Mouse (Mus musculus): ENCODE measurements at regions not wholly inside any gene's neighbourhood (a gene's known extent, or its start where the extent isn't known, plus 50 kb on each side); places are given as distances from the start of the nearest gene placed in this dataset.
"Not testable (repeated sequence)": the region's sequence is repeated elsewhere in the genome, so short reads cannot be mapped to it uniquely, and the experiment has no call there.

DNA sequence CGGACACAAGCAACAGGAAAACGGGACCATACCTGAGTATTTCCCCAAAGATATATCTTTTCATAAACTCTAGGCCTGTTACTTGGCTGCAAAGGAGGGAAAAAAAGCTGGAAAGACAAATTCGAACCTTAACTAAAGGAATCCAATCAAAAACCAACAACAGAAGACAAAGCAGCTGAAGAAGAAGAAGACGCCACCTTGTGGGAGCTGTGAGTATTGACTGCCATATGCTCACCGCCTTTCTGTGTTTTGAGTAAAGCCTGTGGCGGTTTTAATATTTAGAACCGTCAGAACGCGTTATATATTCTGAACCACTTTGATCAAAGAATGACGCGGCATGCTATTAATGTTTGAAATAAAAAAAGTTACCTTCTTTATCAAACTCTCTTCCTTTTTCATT is 126.9 kb upstream of the Sox5 start:
- Histone ChIP-seq H3K36me3 (no peaks in the 10 kb centered on the region), H3K4me1 (peaks cover 13% of the 10 kb centered on the region), H3K27me3 (ENCODE audit: low read depth, poor library complexity, severe bottlenecking) (no peaks in the 10 kb centered on the region), H3K27ac (no peak overlapping the region), H3K4me3 (no peak overlapping the region), H3K9me3 (replicated peaks) (no peaks in the 10 kb centered on the region)
- DNase-seq (ENCODE audit: low spot score): no peak
- 90% methylated on average over 11 of the region's 11 CpGs for WGBS

GRCm38 (mm10) chr6:144903156-144903555 is 121.4 kb upstream of the Sox5 start:
- H3K27me3 ChIP-seq (ENCODE audit: low read depth, poor library complexity, severe bottlenecking): no peaks in the 10 kb centered on the region
- H3K4me3 ChIP-seq: no peak overlapping the region
- peaks cover 23% of the 10 kb centered on the region for H3K4me1 ChIP-seq
- H3K27ac ChIP-seq: peak overlapping the region; percentile 62
- 58% methylated on average over 10 of the region's 10 CpGs for WGBS
- DNase-seq (ENCODE audit: low spot score): no peak
- H3K9me3 ChIP-seq (replicated peaks): no peaks in the 10 kb centered on the region
- H3K36me3 ChIP-seq: no peaks in the 10 kb centered on the region

- H3K9me3 ChIP-seq (replicated peaks): no peaks in the 10 kb centered on the region
- no peaks in the 10 kb centered on the region for H3K36me3 ChIP-seq
- H3K27me3 ChIP-seq (ENCODE audit: low read depth, poor library complexity, severe bottlenecking): no peaks in the 10 kb centered on the region
- no peak for DNase-seq (ENCODE audit: low spot score)
- H3K27ac ChIP-seq: peak overlapping the region; percentile 62
- H3K4me1 ChIP-seq: peaks cover 27% of the 10 kb centered on the region
- no peak overlapping the region for H3K4me3 ChIP-seq
- WGBS: 71% methylated on average over 20 of the region's 20 CpGs
Observed at GRCm38 (mm10) chr6:144902267-144902995, 120.7 kb upstream of the Sox5 start.

DNA sequence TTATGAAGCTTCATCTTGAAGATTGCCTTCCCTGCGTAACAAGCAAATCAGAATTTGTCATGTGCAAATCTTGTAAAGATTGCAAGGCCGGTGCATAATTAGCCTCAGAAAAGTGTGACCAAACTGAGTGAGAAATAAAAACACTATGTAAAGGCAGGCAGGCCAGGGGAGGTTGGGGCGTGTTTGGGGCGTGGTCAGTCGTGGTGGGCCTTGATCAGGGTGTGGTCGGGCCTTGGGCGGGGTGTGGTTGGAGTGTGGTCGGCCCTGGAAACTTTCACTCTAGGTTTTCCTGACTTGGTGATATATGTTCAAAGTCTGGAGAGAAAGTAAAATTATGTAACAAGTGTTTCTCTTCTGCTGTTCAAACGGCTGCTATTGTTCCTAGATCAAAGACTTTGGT is 120.0 kb upstream of the Sox5 start:
- Histone ChIP-seq H3K9me3 (replicated peaks) (no peaks in the 10 kb centered on the region), H3K27me3 (ENCODE audit: low read depth, poor library complexity, severe bottlenecking) (no peaks in the 10 kb centered on the region), H3K27ac (no peak overlapping the region), H3K4me1 (peaks cover 30% of the 10 kb centered on the region), H3K4me3 (no peak overlapping the region), H3K36me3 (no peaks in the 10 kb centered on the region)
- no peak for DNase-seq (ENCODE audit: low spot score)
- 80% methylated on average over 9 of the region's 9 CpGs for WGBS

GRCm38 (mm10) chr6:144900858-144901257 is 119.1 kb upstream of the Sox5 start:
- not testable (repeated sequence) for H3K27ac ChIP-seq; H3K4me3 ChIP-seq; DNase-seq (ENCODE audit: low spot score); H3K9me3 ChIP-seq (replicated peaks); H3K27me3 ChIP-seq (ENCODE audit: low read depth, poor library complexity, severe bottlenecking); H3K36me3 ChIP-seq
- H3K4me1 ChIP-seq: peaks cover 30% of the 10 kb centered on the region
- WGBS: 88% methylated on average over 7 of the region's 7 CpGs

GRCm38 (mm10) chr6:144897526-144897925 is 115.7 kb upstream of the Sox5 start:
- H3K4me1 ChIP-seq: peaks cover 14% of the 10 kb centered on the region
- H3K4me3 ChIP-seq: no peak overlapping the region
- WGBS: 53% methylated on average over 3 of the region's 3 CpGs
- DNase-seq (ENCODE audit: low spot score): no peak
- H3K36me3 ChIP-seq: no peaks in the 10 kb centered on the region
- no peaks in the 10 kb centered on the region for H3K9me3 ChIP-seq (replicated peaks)
- no peak overlapping the region for H3K27ac ChIP-seq
- H3K27me3 ChIP-seq (ENCODE audit: low read depth, poor library complexity, severe bottlenecking): no peaks in the 10 kb centered on the region

DNA sequence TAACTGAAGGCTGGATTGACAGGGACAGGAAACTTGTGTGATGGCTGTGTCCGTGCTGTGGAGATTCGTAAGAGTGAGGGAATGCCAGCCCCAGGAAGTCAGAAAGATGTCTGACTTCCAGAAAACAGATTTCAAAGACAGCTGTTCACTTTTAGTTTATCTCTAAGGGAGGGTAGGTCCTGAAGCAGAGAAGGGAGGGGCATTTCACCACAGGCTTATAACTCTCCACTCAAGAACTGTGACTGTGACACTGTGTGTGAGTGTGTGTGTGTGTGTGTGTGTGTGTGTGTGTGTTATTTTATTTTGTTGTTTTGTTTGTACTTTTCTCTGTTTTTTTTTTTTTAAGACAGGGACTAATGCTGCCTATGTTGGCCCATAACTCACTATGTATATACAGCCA is 109.1 kb upstream of the Sox5 start:
- WGBS: 64% methylated on average over 2 of the region's 2 CpGs
- no peak overlapping the region for H3K27ac ChIP-seq

GRCm38 (mm10) chr6:144890166-144890565 is 108.4 kb upstream of the Sox5 start:
- Histone ChIP-seq H3K4me3 (no peak overlapping the region), H3K36me3 (no peaks in the 10 kb centered on the region), H3K27ac (peak overlapping the region; percentile 30; the same call in 1 of the 2 replicates), H3K9me3 (replicated peaks) (no peaks in the 10 kb centered on the region), H3K4me1 (peaks cover 9% of the 10 kb centered on the region), H3K27me3 (ENCODE audit: low read depth, poor library complexity, severe bottlenecking) (no peaks in the 10 kb centered on the region)
- DNase-seq (ENCODE audit: low spot score): no peak
- 75% methylated on average over 8 of the region's 8 CpGs for WGBS

More for the DNA sequence above, 109.1 kb upstream of the Sox5 start:
- Histone ChIP-seq H3K27me3 (ENCODE audit: low read depth, poor library complexity, severe bottlenecking) (no peaks in the 10 kb centered on the region), H3K36me3 (no peaks in the 10 kb centered on the region), H3K9me3 (replicated peaks) (no peaks in the 10 kb centered on the region), H3K4me1 (peaks cover 9% of the 10 kb centered on the region), H3K4me3 (no peak overlapping the region)
- DNase-seq (ENCODE audit: low spot score): no peak

- 71% methylated on average over 4 of the region's 4 CpGs for WGBS
- Histone ChIP-seq H3K36me3 (no peaks in the 10 kb centered on the region), H3K27ac (no peak overlapping the region)
Observed at GRCm38 (mm10) chr6:144883117-144883516, 101.3 kb upstream of the Sox5 start.

DNA sequence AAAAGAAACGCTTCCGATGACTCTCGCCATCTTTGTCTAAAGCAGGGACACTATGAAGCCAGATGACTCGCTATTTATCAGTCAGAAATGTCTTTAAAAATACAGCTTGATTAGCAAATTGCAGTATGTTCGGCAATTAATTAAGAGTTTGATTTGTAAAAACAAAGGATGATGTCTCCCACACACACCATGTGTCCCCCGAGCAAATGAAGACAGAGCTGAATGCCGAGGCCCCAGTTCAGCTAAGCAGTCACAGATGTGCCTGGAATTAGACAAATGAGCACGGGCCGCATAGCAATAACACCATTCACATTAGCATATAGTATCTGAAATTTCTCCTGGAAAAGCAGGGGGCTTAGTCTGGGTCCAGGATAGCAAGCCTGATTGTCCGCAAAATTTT is 98.3 kb upstream of the Sox5 start:
- Histone ChIP-seq H3K36me3 (no peaks in the 10 kb centered on the region), H3K27ac (no peak overlapping the region), H3K4me1 (0 out of 2 replicates have a peak, but pooled peaks cover 2% of the 10 kb centered on the region), H3K9me3 (replicated peaks) (no peaks in the 10 kb centered on the region), H3K27me3 (ENCODE audit: low read depth, poor library complexity, severe bottlenecking) (no peaks in the 10 kb centered on the region), H3K4me3 (no peak overlapping the region)
- no peak for DNase-seq (ENCODE audit: low spot score)
- 81% methylated on average over 10 of the region's 10 CpGs for WGBS

More at GRCm38 (mm10) chr6:144883117-144883516, 101.3 kb upstream of the Sox5 start:
- Histone ChIP-seq H3K4me1 (0 out of 2 replicates have a peak, but pooled peaks cover 2% of the 10 kb centered on the region), H3K4me3 (no peak overlapping the region), H3K27me3 (ENCODE audit: low read depth, poor library complexity, severe bottlenecking) (no peaks in the 10 kb centered on the region), H3K9me3 (replicated peaks) (no peaks in the 10 kb centered on the region)
- no peak for DNase-seq (ENCODE audit: low spot score)

- Histone ChIP-seq H3K27ac (no peak overlapping the region), H3K9me3 (replicated peaks) (no peaks in the 10 kb centered on the region), H3K4me3 (no peak overlapping the region), H3K36me3 (no peaks in the 10 kb centered on the region), H3K27me3 (ENCODE audit: low read depth, poor library complexity, severe bottlenecking) (no peaks in the 10 kb centered on the region), H3K4me1 (0 out of 2 replicates have a peak, but pooled peaks cover 2% of the 10 kb centered on the region)
- no peak for DNase-seq (ENCODE audit: low spot score)
- 81% methylated on average over 12 of the region's 12 CpGs for WGBS
Observed at GRCm38 (mm10) chr6:144876758-144877157, 95.0 kb upstream of the Sox5 start.

- H3K36me3 ChIP-seq: no peaks in the 10 kb centered on the region
- no peaks in the 10 kb centered on the region for H3K9me3 ChIP-seq (replicated peaks)
- 65% methylated on average over 9 of the region's 9 CpGs for WGBS
- H3K27me3 ChIP-seq (ENCODE audit: low read depth, poor library complexity, severe bottlenecking): no peaks in the 10 kb centered on the region
- DNase-seq (ENCODE audit: low spot score): no peak
- H3K4me1 ChIP-seq: 0 out of 2 replicates have a peak, but pooled peaks cover 2% of the 10 kb centered on the region
- no peak overlapping the region for H3K4me3 ChIP-seq
- no peak overlapping the region for H3K27ac ChIP-seq
Observed at GRCm38 (mm10) chr6:144875862-144876261, 94.1 kb upstream of the Sox5 start.

DNA sequence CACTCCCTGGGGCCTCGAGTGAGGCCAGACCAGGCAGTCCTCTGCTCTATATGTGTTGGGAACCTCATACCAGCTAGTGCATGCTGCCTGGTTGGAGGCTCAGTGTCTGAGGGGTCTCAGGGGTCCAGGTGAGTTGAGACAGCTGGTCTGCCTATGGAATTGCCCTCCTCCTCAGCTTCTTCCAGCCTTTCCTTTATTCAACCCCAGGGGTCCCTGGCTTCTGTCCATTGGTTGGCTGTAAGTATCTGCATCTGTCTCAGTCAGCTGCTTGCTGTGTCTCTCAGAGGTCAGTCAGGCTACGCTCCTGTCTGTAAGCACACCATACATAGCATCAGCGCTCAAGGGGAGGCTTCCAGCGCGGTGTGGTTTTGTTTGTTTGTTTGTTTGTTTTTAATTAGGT is 92.5 kb upstream of the Sox5 start:
- Histone ChIP-seq H3K4me3 (no peak overlapping the region), H3K9me3 (replicated peaks) (no peaks in the 10 kb centered on the region), H3K27me3 (ENCODE audit: low read depth, poor library complexity, severe bottlenecking) (no peaks in the 10 kb centered on the region), H3K36me3 (no peaks in the 10 kb centered on the region), H3K4me1 (no peaks in the 10 kb centered on the region), H3K27ac (no peak overlapping the region)
- DNase-seq (ENCODE audit: low spot score): no peak
- 90% methylated on average over 5 of the region's 5 CpGs for WGBS

DNA sequence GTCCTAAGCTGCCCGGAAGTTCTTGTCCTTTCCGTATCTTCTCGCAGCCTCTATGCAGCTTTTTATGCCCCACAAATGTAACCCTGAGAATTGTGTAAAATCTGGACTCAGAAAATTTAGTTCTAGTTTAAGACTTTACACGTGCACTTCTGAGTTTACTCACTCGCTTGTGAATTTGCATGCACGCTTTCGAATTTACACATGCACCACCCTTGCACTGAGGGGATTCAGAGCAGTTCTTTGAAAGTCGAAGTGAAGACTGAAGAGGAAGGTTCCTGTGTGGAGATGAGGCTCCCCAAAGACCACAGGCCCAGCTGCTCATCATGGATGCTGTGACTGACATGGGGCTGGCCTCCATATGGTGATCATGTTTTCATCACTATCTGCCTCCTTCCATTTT is 89.2 kb upstream of the Sox5 start:
- H3K4me1 ChIP-seq: no peaks in the 10 kb centered on the region
- DNase-seq (ENCODE audit: low spot score): no peak
- H3K27ac ChIP-seq: no peak overlapping the region
- H3K9me3 ChIP-seq (replicated peaks): no peaks in the 10 kb centered on the region
- H3K4me3 ChIP-seq: no peak overlapping the region
- no peaks in the 10 kb centered on the region for H3K36me3 ChIP-seq
- WGBS: 93% methylated on average over 8 of the region's 8 CpGs
- no peaks in the 10 kb centered on the region for H3K27me3 ChIP-seq (ENCODE audit: low read depth, poor library complexity, severe bottlenecking)

Data from limb, embryonic 10.5 days (tissue).